Mouse (Mus musculus) G1E (cell line): ENCODE results near the gene Tes.

Experiments used
- CTCF ChIP-seq: IDR thresholded peaks from 2 replicates; pipeline ENCODE4 v1.5.1; 2012; ENCODE audit warnings: low read depth, low read length, inconsistent platforms, mixed read lengths
- GATA1 ChIP-seq: IDR thresholded peaks from 2 replicates; pipeline ENCODE4 v1.6.1; 2012; ENCODE audit warnings: borderline replicate concordance, low read length, inconsistent platforms, mixed read lengths
- GATA2 ChIP-seq: IDR thresholded peaks from 2 replicates; pipeline ENCODE4 v1.6.1; 2012; ENCODE audit warnings: low read depth, low read length, inconsistent platforms, borderline replicate concordance
- POLR2AphosphoS5 ChIP-seq: IDR thresholded peaks from 2 replicates; pipeline ENCODE4 v1.6.1; 2012; ENCODE audit warnings: low read depth, low read length, inconsistent platforms; ENCODE audit not compliant: insufficient replicate concordance
- TAL1 ChIP-seq: conservative IDR thresholded peaks from 2 replicates; pipeline ENCODE4 v1.6.1; 2012; ENCODE audit warnings: low read depth, low read length, inconsistent platforms, mixed read lengths

- TF ChIP-seq TAL1 (no peak), CTCF (no peak), POLR2AphosphoS5 (no peak), GATA1 (no peak), GATA2 (no peak)
Observed at GRCm38 (mm10) chr6:17064936-17065790, at the start of gene Tes.
